Mouse (Mus musculus) heart, adult 2 months (tissue): Measurements from ENCODE around the gene Itpr2. TPM values are rescaled to one million over a fixed set of nuclear protein-coding genes. Genes with fewer than 3 reads are reported as not detected.
A peak's percentile ranks its signal among the peaks of the same experiment; 100 is the strongest.

ENCODE experiments used
- DNase-seq, 2 experiments: peaks; one replicate each; pipeline ENCODE4 v3.0.0; 2021
- H3K27ac ChIP-seq: fragments of 200-600 bp; 2 replicates; pipeline ENCODE4 v1.8.1; 2022
- H3K27me3 ChIP-seq: fragments of 200-500 bp; 2 replicates; pipeline ENCODE4 v1.6.1; 2012; ENCODE audit warnings: mild to moderate bottlenecking, low read length, inconsistent platforms, mixed read lengths; ENCODE audit not compliant: control insufficient read depth, insufficient read depth
- H3K36me3 ChIP-seq: fragments of 200-500 bp; 2 replicates; pipeline ENCODE4 v1.6.1; 2012; ENCODE audit warnings: low read length, inconsistent platforms; ENCODE audit not compliant: control insufficient read depth, insufficient read depth
- H3K4me1 ChIP-seq: fragments of 200-500 bp; 2 replicates; pipeline ENCODE4 v1.6.1; 2011; ENCODE audit warnings: low read length; ENCODE audit not compliant: control insufficient read depth, insufficient read depth
- H3K4me3 ChIP-seq: fragments of 200-600 bp; 2 replicates; pipeline ENCODE4 v1.8.1; 2022
- H3K79me2 ChIP-seq: fragments of 200-500 bp; replicated peaks from 2 replicates; pipeline ENCODE4 v1.6.1; 2012; ENCODE audit warnings: mild to moderate bottlenecking, inconsistent platforms, low read length, moderate library complexity, mixed read lengths; ENCODE audit not compliant: control insufficient read depth, insufficient read depth
- H3K9ac ChIP-seq: fragments of 200-500 bp; 2 replicates; pipeline ENCODE4 v1.6.1; 2012; ENCODE audit warnings: low read depth, mild to moderate bottlenecking, control low read depth, inconsistent platforms, low read length, mixed read lengths
- CTCF ChIP-seq: fragments of 200-600 bp; IDR thresholded peaks from 2 replicates; pipeline ENCODE4 v1.8.1; 2022; ENCODE audit warnings: antibody characterized with exemption, mild to moderate bottlenecking, moderate library complexity
- EP300 ChIP-seq: fragments of 200-500 bp; IDR thresholded peaks from 2 replicates; pipeline ENCODE4 v1.6.1; 2011; ENCODE audit warnings: low read depth, low read length, control low read depth; ENCODE audit not compliant: insufficient read depth
- POLR2A ChIP-seq: fragments of 200-500 bp; IDR thresholded peaks from 2 replicates; pipeline ENCODE4 v1.6.1; 2011; ENCODE audit warnings: mild to moderate bottlenecking, low read depth, low read length, control low read depth; ENCODE audit not compliant: insufficient read depth
- WGBS: fragments of 180-500 bp; shearing (Covaris S2); methylation state at CpG from one replicate; pipeline ENCODE4 v1.1.7; 2018; 5-methylcytosine and 5-hydroxymethylcytosine counted together
- intact Hi-C: fragments of 180-260 bp; cut with DNase I; formaldehyde crosslinking; loops from one replicate; pipeline ENCODE4 v1.15.1; 2025
- polyA plus RNA-seq: library from polyadenylated mRNA; depleted of rRNA; stranded (reverse); fragments of >200 nt; gene quantifications from 2 replicates; pipeline ENCODE4 v1.2.3, GENCODE M21; 2012
- total RNA-seq, 2 experiments: library from RNA; stranded (reverse); gene quantifications; 2 replicates each; pipeline ENCODE4 v1.2.3; 2021

Itpr2 gene
- total and polyA plus RNA-seq, 3 experiments, result 6.6 to 23.7 (median 20.1) TPM

GRCm38 (mm10) chr6:146515936-146516335, 13.9 kb upstream of the Itpr2 start:
- H3K79me2 ChIP-seq, result no peaks in the 10 kb centered on the region
- H3K36me3 ChIP-seq, result no peaks in the 10 kb centered on the region
- no peak for DNase-seq
- H3K4me1 ChIP-seq, result peaks cover 3% of the 10 kb centered on the region
- intact Hi-C loops, result no loop called here
- H3K27ac ChIP-seq, result no peak overlapping the region
- no peaks in the 10 kb centered on the region for H3K27me3 ChIP-seq
- WGBS, result 51% methylated on average over 6 of the region's 6 CpGs
- no peak for TF ChIP-seq POLR2A
- TF ChIP-seq EP300, result no peak
- TF ChIP-seq CTCF, result no peak
- H3K9ac ChIP-seq, result no peak overlapping the region
- no peak overlapping the region for H3K4me3 ChIP-seq

GRCm38 (mm10) chr6:146514531-146514948, 12.5 kb upstream of the Itpr2 start:
- 44% methylated on average over 7 of the region's 7 CpGs for WGBS
- DNase-seq, result peak in 1 of 2 experiments; percentile 40
- peaks cover 3% of the 10 kb centered on the region for H3K4me1 ChIP-seq
- H3K9ac ChIP-seq, result no peak overlapping the region
- H3K79me2 ChIP-seq, result no peaks in the 10 kb centered on the region
- no peak for TF ChIP-seq CTCF
- TF ChIP-seq POLR2A, result no peak
- no peak for TF ChIP-seq EP300
- H3K27me3 ChIP-seq, result no peaks in the 10 kb centered on the region
- no peak overlapping the region for H3K4me3 ChIP-seq
- no peaks in the 10 kb centered on the region for H3K36me3 ChIP-seq
- H3K27ac ChIP-seq, result no peak overlapping the region
- intact Hi-C loops, result no loop called here

- H3K4me3 ChIP-seq, result no peak overlapping the region
- WGBS, result 43% methylated on average over 5 of the region's 5 CpGs
- no peak overlapping the region for H3K9ac ChIP-seq
- no peaks in the 10 kb centered on the region for H3K79me2 ChIP-seq
- TF ChIP-seq CTCF, result no peak
- TF ChIP-seq POLR2A, result no peak
- TF ChIP-seq EP300, result no peak
- DNase-seq, result no peak
- H3K27ac ChIP-seq, result no peak overlapping the region
- H3K27me3 ChIP-seq, result no peaks in the 10 kb centered on the region
- H3K36me3 ChIP-seq, result no peaks in the 10 kb centered on the region
- peaks cover 3% of the 10 kb centered on the region for H3K4me1 ChIP-seq
- intact Hi-C loops, result no loop called here
These were observed 11.9 kb upstream of the Itpr2 start for GRCm38 (mm10) chr6:146513899-146514298.

GRCm38 (mm10) chr6:146513384-146513783, 11.4 kb upstream of the Itpr2 start:
- DNase-seq, result no peak
- peaks cover 3% of the 10 kb centered on the region for H3K4me1 ChIP-seq
- TF ChIP-seq CTCF, result no peak
- no peak for TF ChIP-seq POLR2A
- TF ChIP-seq EP300, result no peak
- H3K36me3 ChIP-seq, result no peaks in the 10 kb centered on the region
- no peaks in the 10 kb centered on the region for H3K79me2 ChIP-seq
- no peak overlapping the region for H3K4me3 ChIP-seq
- intact Hi-C loops, result no loop called here
- H3K27ac ChIP-seq, result no peak overlapping the region
- no peaks in the 10 kb centered on the region for H3K27me3 ChIP-seq
- no peak overlapping the region for H3K9ac ChIP-seq
- 79% methylated on average over 8 of the region's 8 CpGs for WGBS

- intact Hi-C loops, result no loop called here
- Histone ChIP-seq H3K79me2 (no peaks in the 10 kb centered on the region), H3K27me3 (no peaks in the 10 kb centered on the region), H3K9ac (no peak overlapping the region), H3K27ac (no peak overlapping the region), H3K4me3 (no peak overlapping the region), H3K4me1 (peaks cover 3% of the 10 kb centered on the region), H3K36me3 (no peaks in the 10 kb centered on the region)
- TF ChIP-seq POLR2A, result no peak
- DNase-seq, result no peak
- 85% methylated on average over 8 of the region's 8 CpGs for WGBS
These were observed 9.5 kb upstream of the Itpr2 start for GRCm38 (mm10) chr6:146511511-146511910.

- Histone ChIP-seq H3K79me2 (no peaks in the 10 kb centered on the region), H3K9ac (no peak overlapping the region), H3K4me1 (peaks cover 3% of the 10 kb centered on the region), H3K27me3 (no peaks in the 10 kb centered on the region), H3K4me3 (no peak overlapping the region), H3K27ac (no peak overlapping the region), H3K36me3 (no peaks in the 10 kb centered on the region)
- DNase-seq, result no peak
- 88% methylated on average over 2 of the region's 2 CpGs for WGBS
- intact Hi-C loops, result no loop called here
- TF ChIP-seq CTCF (no peak), POLR2A (no peak), EP300 (no peak)
These were observed 7.9 kb upstream of the Itpr2 start for GRCm38 (mm10) chr6:146509891-146510290.
